Comparison of ENCODE assay signal across 33 mouse cellular contexts in genomic region chr17:68883474-68884083, GRCm38 (mm10). TPM values are rescaled to one million over a fixed set of nuclear protein-coding genes. Genes with fewer than 3 reads are reported as not detected.
DNase-seq lines count a peak whose midpoint lies in the region; ATAC-seq and TF ChIP-seq lines count a peak whose summit lies in the region.
"Had no signal": no experiment of that assay in that cellular context is flagged by ENCODE, and none has a peak within 500 bp of the region (broad histone marks: within the 10 kb centered on the region; RNA-seq: fewer than 3 reads in every experiment).

No protein-coding gene starts in this region.

- no peak overlapping the region for H3K4me2 ChIP-seq in hindbrain, postnatal 0 days (ENCODE audit: low read depth, low read length)
- no peak overlapping the region for H3K4me2 ChIP-seq in midbrain, postnatal 0 days (ENCODE audit: low read depth, low read length, poor library complexity, severe bottlenecking)
- no peak overlapping the region for H3K4me2 ChIP-seq in midbrain, embryonic 16.5 days (ENCODE audit: low read length)
- H3K4me2 ChIP-seq in intestine, embryonic 16.5 days (ENCODE audit: low read depth, low read length), result no peak overlapping the region
- H3K4me2 ChIP-seq in heart, embryonic 12.5 days, result no peak overlapping the region
- H3K4me2 ChIP-seq: heart, embryonic 13.5 days; hindbrain, embryonic 15.5 days; limb, embryonic 12.5 days; liver, embryonic 15.5 days; lung, embryonic 15.5 days; midbrain, embryonic 12.5 days; neural tube, embryonic 15.5 days had no signal

- TF ChIP-seq CTCF in hindbrain, postnatal 0 days (IDR thresholded peaks at IDR 0.05; ENCODE audit: low read depth), result peak; percentile 41
- peak; percentile 64 for TF ChIP-seq CTCF in midbrain, postnatal 0 days (IDR thresholded peaks at IDR 0.05)

- no peaks in the 10 kb centered on the region for H3K9me3 ChIP-seq in hindbrain, postnatal 0 days (ENCODE audit: low read length)
- no peaks in the 10 kb centered on the region for H3K9me3 ChIP-seq in hindbrain, embryonic 10.5 days
- H3K9me3 ChIP-seq in midbrain, postnatal 0 days (ENCODE audit: low read length), result no peaks in the 10 kb centered on the region
- no peaks in the 10 kb centered on the region for H3K9me3 ChIP-seq in midbrain, embryonic 16.5 days (replicated peaks; ENCODE audit: control insufficient read depth, low read length, poor library complexity, severe bottlenecking)
- no peaks in the 10 kb centered on the region for H3K9me3 ChIP-seq in intestine, embryonic 16.5 days (ENCODE audit: control insufficient read depth, low read length)
- no peaks in the 10 kb centered on the region for H3K9me3 ChIP-seq in heart, embryonic 12.5 days (replicated peaks)
- H3K9me3 ChIP-seq: heart, embryonic 13.5 days; hindbrain, embryonic 15.5 days; limb, embryonic 12.5 days; liver, embryonic 15.5 days; lung, embryonic 15.5 days; midbrain, embryonic 12.5 days; neural tube, embryonic 15.5 days had no signal

- no peak overlapping the region for H3K4me3 ChIP-seq in hindbrain, postnatal 0 days (ENCODE audit: low read length)
- no peak overlapping the region for H3K4me3 ChIP-seq in hindbrain, embryonic 10.5 days
- H3K4me3 ChIP-seq in midbrain, postnatal 0 days (ENCODE audit: low read depth, low read length), result no peak overlapping the region
- H3K4me3 ChIP-seq in midbrain, embryonic 16.5 days (ENCODE audit: low read depth, low read length), result no peak overlapping the region
- no peak overlapping the region for H3K4me3 ChIP-seq in intestine, embryonic 16.5 days (ENCODE audit: low read length)
- H3K4me3 ChIP-seq in heart, embryonic 12.5 days, result no peak overlapping the region
- H3K4me3 ChIP-seq: erythroblast, embryonic 14.5 days; heart, embryonic 13.5 days; hindbrain, embryonic 15.5 days; limb, embryonic 12.5 days; liver, embryonic 15.5 days; lung, embryonic 15.5 days; megakaryocyte, embryonic 14.5 days; midbrain, embryonic 12.5 days; neural tube, embryonic 15.5 days had no signal

- H3K36me3 ChIP-seq in hindbrain, postnatal 0 days (ENCODE audit: insufficient read depth, low read length), result no peaks in the 10 kb centered on the region
- no peaks in the 10 kb centered on the region for H3K36me3 ChIP-seq in hindbrain, embryonic 10.5 days
- H3K36me3 ChIP-seq in midbrain, postnatal 0 days (ENCODE audit: insufficient read depth, low read length), result no peaks in the 10 kb centered on the region
- H3K36me3 ChIP-seq in midbrain, embryonic 16.5 days (ENCODE audit: control insufficient read depth, insufficient read depth, low read length), result no peaks in the 10 kb centered on the region
- H3K36me3 ChIP-seq in intestine, embryonic 16.5 days (ENCODE audit: control insufficient read depth, insufficient read depth, low read length), result no peaks in the 10 kb centered on the region
- H3K36me3 ChIP-seq in heart, embryonic 12.5 days, result no peaks in the 10 kb centered on the region
- H3K36me3 ChIP-seq: heart, embryonic 13.5 days; hindbrain, embryonic 15.5 days; limb, embryonic 12.5 days; liver, embryonic 15.5 days; lung, embryonic 15.5 days; midbrain, embryonic 12.5 days; neural tube, embryonic 15.5 days had no signal

- no peak overlapping the region for H3K27ac ChIP-seq in hindbrain, postnatal 0 days
- no peak overlapping the region for H3K27ac ChIP-seq in hindbrain, embryonic 10.5 days
- H3K27ac ChIP-seq in midbrain, postnatal 0 days (ENCODE audit: low read depth, low read length), result no peak overlapping the region
- H3K27ac ChIP-seq in midbrain, embryonic 16.5 days (ENCODE audit: low read length), result no peak overlapping the region
- H3K27ac ChIP-seq in intestine, embryonic 16.5 days (ENCODE audit: low read length), result no peak overlapping the region
- H3K27ac ChIP-seq in heart, embryonic 12.5 days (ENCODE audit: poor library complexity, severe bottlenecking), result no peak overlapping the region
- H3K27ac ChIP-seq: heart, embryonic 13.5 days; hindbrain, embryonic 15.5 days; limb, embryonic 12.5 days; liver, embryonic 15.5 days; lung, embryonic 15.5 days; midbrain, embryonic 12.5 days; neural tube, embryonic 15.5 days had no signal

- peak; percentile 35 for DNase-seq in hindbrain, postnatal 0 days (ENCODE audit: low spot score)
- no peak for DNase-seq in hindbrain, embryonic 10.5 days (ENCODE audit: low spot score)
- DNase-seq in midbrain, postnatal 0 days (ENCODE audit: low spot score), result peak; percentile 46
- DNase-seq in cerebellum, adult 11 months, result no peak
- DNase-seq: adrenal gland, postnatal 14 days; cerebellum, adult 18-20 months; gastrocnemius, postnatal 25 days; heart, adult 11 months; heart, postnatal 10 days; kidney, adult 11 months; kidney, postnatal 25 days; lung, postnatal 4 days; right cerebral cortex, adult 18-20 months; spleen, adult 18-20 months; thymus, adult 2 months; thymus, postnatal 36 days had no signal

- 66% methylated on average over 3 of the region's 3 CpGs for WGBS in hindbrain, postnatal 0 days
- WGBS in hindbrain, embryonic 10.5 days, result 90% methylated on average over 3 of the region's 3 CpGs
- WGBS in midbrain, postnatal 0 days, result 66% methylated on average over 3 of the region's 3 CpGs
- WGBS in midbrain, embryonic 16.5 days, result 72% methylated on average over 3 of the region's 3 CpGs
- 55% methylated on average over 3 of the region's 3 CpGs for WGBS in intestine, embryonic 16.5 days
- WGBS in heart, embryonic 12.5 days, result 52% methylated on average over 3 of the region's 3 CpGs

- no peaks in the 10 kb centered on the region for H3K27me3 ChIP-seq in hindbrain, postnatal 0 days (ENCODE audit: insufficient read depth, low read length)
- no peaks in the 10 kb centered on the region for H3K27me3 ChIP-seq in hindbrain, embryonic 10.5 days (ENCODE audit: insufficient read depth, poor library complexity, severe bottlenecking)
- H3K27me3 ChIP-seq in midbrain, postnatal 0 days (ENCODE audit: insufficient read depth, low read length), result no peaks in the 10 kb centered on the region
- H3K27me3 ChIP-seq in midbrain, embryonic 16.5 days (ENCODE audit: control insufficient read depth, insufficient read depth, low read depth, low read length), result no peaks in the 10 kb centered on the region
- no peaks in the 10 kb centered on the region for H3K27me3 ChIP-seq in intestine, embryonic 16.5 days (replicated peaks; ENCODE audit: control insufficient read depth, insufficient read depth, low read length)
- no peaks in the 10 kb centered on the region for H3K27me3 ChIP-seq in heart, embryonic 12.5 days (replicated peaks)
- H3K27me3 ChIP-seq: hindbrain, embryonic 15.5 days; limb, embryonic 12.5 days; liver, embryonic 15.5 days; lung, embryonic 15.5 days; megakaryocyte, embryonic 14.5 days; midbrain, embryonic 12.5 days; neural tube, embryonic 15.5 days had no signal

- no peak overlapping the region for H3K9ac ChIP-seq in hindbrain, postnatal 0 days (replicated peaks; ENCODE audit: low read length)
- H3K9ac ChIP-seq in midbrain, postnatal 0 days (replicated peaks; ENCODE audit: low read length, poor library complexity, severe bottlenecking), result no peak overlapping the region
- H3K9ac ChIP-seq in midbrain, embryonic 16.5 days (ENCODE audit: low read depth, low read length), result no peak overlapping the region
- H3K9ac ChIP-seq in intestine, embryonic 16.5 days (ENCODE audit: low read depth, low read length), result no peak overlapping the region
- no peak overlapping the region for H3K9ac ChIP-seq in heart, embryonic 12.5 days
- H3K9ac ChIP-seq: heart, embryonic 13.5 days; hindbrain, embryonic 15.5 days; limb, embryonic 12.5 days; liver, embryonic 15.5 days; lung, embryonic 15.5 days; midbrain, embryonic 12.5 days; neural tube, embryonic 15.5 days had no signal

- no peaks in the 10 kb centered on the region for H3K4me1 ChIP-seq in hindbrain, postnatal 0 days (ENCODE audit: insufficient read depth, low read length)
- H3K4me1 ChIP-seq in hindbrain, embryonic 10.5 days (replicated peaks), result peaks cover 5% of the 10 kb centered on the region; the same call in 1 of the 2 replicates
- H3K4me1 ChIP-seq in midbrain, postnatal 0 days (ENCODE audit: insufficient read depth, low read length), result no peaks in the 10 kb centered on the region
- H3K4me1 ChIP-seq in midbrain, embryonic 16.5 days (ENCODE audit: control insufficient read depth, insufficient read depth, low read length), result 0 out of 2 replicates have a peak, but pooled peaks cover 4% of the 10 kb centered on the region
- H3K4me1 ChIP-seq in intestine, embryonic 16.5 days (ENCODE audit: control insufficient read depth, insufficient read depth, low read length), result peaks cover 4% of the 10 kb centered on the region
- H3K4me1 ChIP-seq in heart, embryonic 12.5 days (replicated peaks), result no peaks in the 10 kb centered on the region; the same call in 1 of the 2 replicates
- H3K4me1 ChIP-seq: limb, embryonic 12.5 days; liver, embryonic 15.5 days; megakaryocyte, embryonic 14.5 days had no signal

- ATAC-seq in hindbrain, postnatal 0 days, result no peak
- ATAC-seq in midbrain, postnatal 0 days (ENCODE audit: low FRiP score), result no peak
- ATAC-seq in midbrain, embryonic 16.5 days, result no peak
- peak; percentile 69 for ATAC-seq in intestine, embryonic 16.5 days
- ATAC-seq in heart, embryonic 12.5 days (ENCODE audit: insufficient number of reproducible peaks, low FRiP score), result no peak
- ATAC-seq: CD4-positive, CD25-positive, alpha-beta regulatory T cell, adult 4 months had no signal

RNA-seq across cellular contexts. Expression of gene Tmem200c, which starts 57.2 kb away (rescaled TPM):
- 15.4 and 19.9 TPM in 2 replicates for total RNA-seq in hindbrain, postnatal 0 days (2014; rRNA removed)
- 2.3 and 2.7 TPM in 2 replicates for polyA plus RNA-seq in hindbrain, postnatal 0 days (2015; fragmentation: Nextera tagmentation; extraction: Ambion mirVana)
- 1.7 and 2.6 TPM in 2 replicates for polyA plus RNA-seq in hindbrain, embryonic 10.5 days (2016; fragmentation: Nextera tagmentation; extraction: Ambion mirVana)
- 13.2 and 14.8 TPM in 2 replicates for total RNA-seq in midbrain, postnatal 0 days (2014; rRNA removed)
- polyA plus RNA-seq in midbrain, postnatal 0 days (2015; fragmentation: Nextera tagmentation; extraction: Ambion mirVana), result 1.8 and 1.9 TPM in 2 replicates
- polyA plus RNA-seq in midbrain, embryonic 16.5 days (2015; fragmentation: Nextera tagmentation; extraction: Ambion mirVana), result 2.9 and 3.1 TPM in 2 replicates
- polyA plus RNA-seq in intestine, embryonic 16.5 days (2015; fragmentation: Nextera tagmentation; extraction: Ambion mirVana), result 0.10 and 0.16 TPM in 2 replicates
- polyA plus RNA-seq in heart, embryonic 12.5 days (2016; fragmentation: Nextera tagmentation; extraction: Ambion mirVana), result 0.17 and 0.32 TPM in 2 replicates
- total RNA-seq: common myeloid progenitor, adult 5-6 weeks; hematopoietic stem cell, adult 5-6 weeks; liver, adult 2 months; monocyte, adult 5-6 weeks had no signal
- polyA plus RNA-seq: CD4-positive, CD25-positive, alpha-beta regulatory T cell, adult 4 months; erythroblast, embryonic 14.5 days; liver, adult 2 months; liver, embryonic 15.5 days had no signal

Comparison
In these comparisons a context has a peak if more than half of its experiments do, and no peak if none do; other contexts are left out.
1. DNase-seq: peak in hindbrain, postnatal 0 days (single experiment) and midbrain, postnatal 0 days (single experiment); none in hindbrain, embryonic 10.5 days (single experiment) and cerebellum, adult 11 months (single experiment).